Mouse (Mus musculus) hindbrain, postnatal 0 days (tissue): ENCODE measurements around the gene Adnp. TPM values are rescaled to one million over a fixed set of nuclear protein-coding genes. Genes with fewer than 3 reads are reported as not detected.

ENCODE experiments used
- ATAC-seq: fragments of 200-750 bp; cut with Nextera tagmentation; 2 replicates; pipeline ENCODE4 v1.8.0; 2017; ENCODE audit warnings: mild to moderate bottlenecking, moderate TSS enrichment, moderate library complexity
- DNase-seq: peaks from one replicate; pipeline ENCODE4 v3.0.0-alpha.2; 2015; ENCODE audit warnings: low spot score
- H3K27ac ChIP-seq: fragments of 300-500 bp; sonication (generic); 2 replicates; pipeline ENCODE4 v1.5.1; 2014; ENCODE audit warnings: mild to moderate bottlenecking
- H3K27me3 ChIP-seq: fragments of 300-500 bp; sonication (generic); 2 replicates; pipeline ENCODE4 v1.6.1; 2014; ENCODE audit warnings: low read length, mixed read lengths; ENCODE audit not compliant: insufficient read depth
- H3K36me3 ChIP-seq: fragments of 300-500 bp; sonication (generic); 2 replicates; pipeline ENCODE4 v1.6.1; 2014; ENCODE audit warnings: low read length, mixed read lengths; ENCODE audit not compliant: insufficient read depth
- H3K4me1 ChIP-seq: fragments of 300-500 bp; sonication (generic); 2 replicates; pipeline ENCODE4 v1.6.1; 2014; ENCODE audit warnings: antibody characterized with exemption, low read length, mixed read lengths; ENCODE audit not compliant: insufficient read depth
- H3K4me2 ChIP-seq: fragments of 300-500 bp; sonication (generic); 2 replicates; pipeline ENCODE4 v1.6.1; 2014; ENCODE audit warnings: low read depth, mild to moderate bottlenecking, low read length, moderate library complexity, mixed read lengths
- H3K4me3 ChIP-seq: fragments of 300-500 bp; sonication (generic); 2 replicates; pipeline ENCODE4 v1.5.1; 2014; ENCODE audit warnings: low read length
- H3K9ac ChIP-seq: fragments of 300-500 bp; sonication (generic); replicated peaks from 2 replicates; pipeline ENCODE4 v1.6.1; 2014; ENCODE audit warnings: mild to moderate bottlenecking, low read length, moderate library complexity, mixed read lengths
- H3K9me3 ChIP-seq: fragments of 300-500 bp; sonication (generic); 2 replicates; pipeline ENCODE4 v1.6.1; 2016; ENCODE audit warnings: low read length, mixed read lengths
- CTCF ChIP-seq: IDR thresholded peaks from 2 replicates; pipeline ENCODE4 v1.5.1; 2016; ENCODE audit warnings: antibody characterized with exemption, control low read depth, low read depth
- WGBS: fragments of 180-500 bp; shearing (Covaris S2); extraction: QIAGEN DNeasy Blood & Tissue Kit; methylation state at CpG from one replicate; pipeline ENCODE4 v1.1.7; 2014; 5-methylcytosine and 5-hydroxymethylcytosine counted together
- polyA plus RNA-seq: library from polyadenylated mRNA; unstranded; fragments of >200 nt; fragmentation: Nextera tagmentation; extraction: Ambion mirVana; gene quantifications from 2 replicates; pipeline ENCODE4 v1.2.1, GENCODE M21; 2015
- total RNA-seq: library from RNA; depleted of rRNA; stranded (reverse); fragments of >200 nt; gene quantifications from 2 replicates; pipeline ENCODE4 v1.2.3, GENCODE M21; 2014

Adnp gene
- total and polyA plus RNA-seq, 2 experiments from 2014 or later, result 14.1 to 47.1 TPM

- Histone ChIP-seq H3K9me3 (no peaks in the 10 kb centered on the region), H3K36me3 (peaks cover 8% of the 10 kb centered on the region; the same call in 1 of the 2 replicates), H3K27ac (no peak overlapping the region), H3K27me3 (no peaks in the 10 kb centered on the region), H3K4me3 (no peak overlapping the region), H3K4me1 (peaks cover 18% of the 10 kb centered on the region), H3K4me2 (no peak overlapping the region), H3K9ac (no peak overlapping the region)
- TF ChIP-seq CTCF, result no peak
- WGBS, result 33% methylated on average over 2 of the region's 2 CpGs
- DNase-seq (no peak), ATAC-seq (no peak)
Measured at GRCm38 (mm10) chr2:168195721-168196120, 11.2 kb downstream of the Adnp start.

GRCm38 (mm10) chr2:168193685-168194084 lies 13.2 kb downstream of the Adnp start:
- Histone ChIP-seq H3K27me3 (no peaks in the 10 kb centered on the region), H3K4me3 (no peak overlapping the region), H3K9ac (no peak overlapping the region; the same call in 1 of the 2 replicates), H3K4me2 (no peak overlapping the region), H3K9me3 (no peaks in the 10 kb centered on the region), H3K36me3 (peaks cover 8% of the 10 kb centered on the region), H3K4me1 (peaks cover 18% of the 10 kb centered on the region), H3K27ac (no peak overlapping the region)
- no peak for TF ChIP-seq CTCF
- no peak for DNase-seq
- 76% methylated on average over 2 of the region's 2 CpGs for WGBS
- no peak for ATAC-seq

- Histone ChIP-seq H3K4me2 (no peak overlapping the region), H3K9ac (no peak overlapping the region), H3K4me1 (peaks cover 9% of the 10 kb centered on the region; the same call in 1 of the 2 replicates), H3K4me3 (no peak overlapping the region), H3K36me3 (peaks cover 10% of the 10 kb centered on the region), H3K27me3 (no peaks in the 10 kb centered on the region), H3K9me3 (no peaks in the 10 kb centered on the region), H3K27ac (no peak overlapping the region)
- 92% methylated on average over 2 of the region's 2 CpGs for WGBS
- ATAC-seq (no peak), DNase-seq (no peak)
- TF ChIP-seq CTCF, result no peak
Measured at GRCm38 (mm10) chr2:168191856-168192255, 15.1 kb downstream of the Adnp start.

GRCm38 (mm10) chr2:168175946-168176345 lies 31.0 kb downstream of the Adnp start:
- H3K4me2 ChIP-seq, result no peak overlapping the region
- ATAC-seq (no peak), DNase-seq (no peak)
- TF ChIP-seq CTCF, result no peak
- 35% methylated on average over 7 of the region's 7 CpGs for WGBS
- H3K9me3 ChIP-seq, result no peaks in the 10 kb centered on the region
- no peak overlapping the region for H3K9ac ChIP-seq
- H3K4me3 ChIP-seq, result no peak overlapping the region
- no peak overlapping the region for H3K27ac ChIP-seq
- H3K36me3 ChIP-seq, result peaks cover 6% of the 10 kb centered on the region; the same call in 1 of the 2 replicates
- no peaks in the 10 kb centered on the region for H3K27me3 ChIP-seq
- no peaks in the 10 kb centered on the region for H3K4me1 ChIP-seq

GRCm38 (mm10) chr2:168170167-168170685 lies 36.7 kb downstream of the Adnp start:
- WGBS, result 15% methylated on average over 13 of the region's 13 CpGs
- no peak for TF ChIP-seq CTCF
- Histone ChIP-seq H3K4me1 (peaks cover 11% of the 10 kb centered on the region; the same call in 1 of the 2 replicates), H3K4me2 (peak overlapping the region; percentile 37), H3K9ac (no peak overlapping the region), H3K4me3 (no peak overlapping the region), H3K27me3 (no peaks in the 10 kb centered on the region), H3K9me3 (no peaks in the 10 kb centered on the region), H3K27ac (no peak overlapping the region), H3K36me3 (no peaks in the 10 kb centered on the region; the same call in 1 of the 2 replicates)
- ATAC-seq (peak; percentile 64), DNase-seq (peak; percentile 26)

- WGBS, result 11% methylated on average over 9 of the region's 9 CpGs
- Histone ChIP-seq H3K4me3 (no peak overlapping the region), H3K27ac (no peak overlapping the region), H3K9ac (no peak overlapping the region), H3K4me1 (peaks cover 11% of the 10 kb centered on the region; the same call in 1 of the 2 replicates), H3K27me3 (no peaks in the 10 kb centered on the region), H3K36me3 (no peaks in the 10 kb centered on the region; the same call in 1 of the 2 replicates), H3K4me2 (peak overlapping the region; percentile 37; the same call in 1 of the 2 replicates), H3K9me3 (no peaks in the 10 kb centered on the region)
- no peak for ATAC-seq
- no peak for DNase-seq
- TF ChIP-seq CTCF, result no peak
Measured at GRCm38 (mm10) chr2:168169800-168170113, 37.2 kb downstream of the Adnp start.
